Mouse (Mus musculus) hindbrain, embryonic 13.5 days (tissue): Measurements from ENCODE around the gene Ccdc51. TPM values are rescaled to one million over a fixed set of nuclear protein-coding genes. Genes with fewer than 3 reads are reported as not detected.

Source experiments
- ATAC-seq: fragments of 200-750 bp; cut with Nextera tagmentation; 2 replicates; pipeline ENCODE4 v1.8.0; 2017; ENCODE audit warnings: moderate TSS enrichment; ENCODE audit not compliant: low FRiP score
- H3K27ac ChIP-seq: fragments of 300-500 bp; sonication (generic); 2 replicates; pipeline ENCODE4 v1.5.1; 2015; ENCODE audit warnings: inconsistent platforms, mild to moderate bottlenecking, moderate library complexity
- H3K27me3 ChIP-seq: fragments of 300-500 bp; sonication (generic); 2 replicates; pipeline ENCODE4 v1.6.1; 2015; ENCODE audit warnings: mild to moderate bottlenecking, inconsistent platforms
- H3K36me3 ChIP-seq: fragments of 300-500 bp; sonication (generic); 2 replicates; pipeline ENCODE4 v1.6.1; 2015; ENCODE audit warnings: mild to moderate bottlenecking, inconsistent platforms
- H3K4me1 ChIP-seq: fragments of 300-500 bp; sonication (generic); replicated peaks from 2 replicates; pipeline ENCODE4 v1.6.1; 2015; ENCODE audit warnings: inconsistent platforms
- H3K4me2 ChIP-seq: fragments of 300-500 bp; sonication (generic); 2 replicates; pipeline ENCODE4 v1.6.1; 2015; ENCODE audit warnings: inconsistent platforms, mild to moderate bottlenecking, moderate library complexity
- H3K4me3 ChIP-seq: fragments of 300-500 bp; sonication (generic); 2 replicates; pipeline ENCODE4 v1.5.1; 2015; ENCODE audit warnings: mild to moderate bottlenecking, inconsistent platforms
- H3K9ac ChIP-seq: fragments of 300-500 bp; sonication (generic); 2 replicates; pipeline ENCODE4 v1.6.1; 2015; ENCODE audit warnings: mild to moderate bottlenecking, inconsistent platforms
- H3K9me3 ChIP-seq: fragments of 300-500 bp; sonication (generic); 2 replicates; pipeline ENCODE4 v1.6.1; 2016; ENCODE audit warnings: inconsistent platforms
- WGBS: fragments of 180-500 bp; shearing (Covaris S2); methylation state at CpG from one replicate; pipeline ENCODE4 v1.1.7; 2015; 5-methylcytosine and 5-hydroxymethylcytosine counted together
- polyA plus RNA-seq: library from polyadenylated mRNA; unstranded; fragments of >200 nt; fragmentation: Nextera tagmentation; extraction: Ambion mirVana; gene quantifications from 2 replicates; pipeline ENCODE4 v1.2.1, GENCODE M21; 2015

Gene Ccdc51
- polyA plus RNA-seq, 1 experiment from 2014 or later: 14.7 TPM

DNA sequence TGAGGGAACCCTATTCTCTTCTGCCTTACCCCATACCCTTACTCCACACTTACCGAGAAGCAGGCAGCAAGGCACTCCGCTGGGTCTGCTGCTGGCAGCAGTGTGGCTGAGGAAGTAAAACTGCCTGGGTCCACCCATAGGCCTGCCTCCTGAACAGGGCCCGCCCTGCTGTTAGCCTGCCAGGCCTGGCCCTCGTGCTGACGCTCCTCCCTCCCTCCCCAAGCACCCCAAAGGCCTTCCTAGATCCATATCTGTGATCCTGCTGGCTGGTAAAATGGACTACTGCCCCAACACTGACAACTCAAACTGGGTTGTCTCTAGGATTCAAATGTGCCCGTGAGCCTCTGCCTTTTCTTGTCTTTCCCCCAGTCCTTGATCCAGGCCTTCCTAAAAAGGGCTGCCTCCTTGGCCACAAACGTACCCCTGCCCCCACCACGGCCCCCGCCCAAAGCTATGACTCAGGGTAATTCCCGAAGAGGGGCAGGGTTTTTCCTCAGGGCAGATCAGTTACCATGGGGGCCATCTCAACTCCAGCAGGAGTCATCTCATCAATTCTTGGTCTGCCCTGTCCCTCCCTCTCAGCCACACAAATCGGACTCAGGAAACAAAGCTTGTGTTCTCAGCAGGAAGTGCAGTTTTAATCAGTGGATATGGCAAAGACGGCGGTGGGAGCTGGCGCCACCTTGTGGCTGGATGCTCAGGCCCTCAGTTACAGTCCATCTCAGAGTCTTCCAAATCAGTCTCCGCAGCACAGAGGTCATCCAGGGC is 23.0 kb upstream of the Ccdc51 start, which contains the start of gene Trex1:
TSS of gene Trex1 (minus strand) at position 599 of the 768 bp plus-strand sequence.
- Histone ChIP-seq H3K27me3 (no peaks in the 10 kb centered on the region), H3K9ac (peak within 1 kb of the TSS; percentile 73), H3K4me3 (peak within 1 kb of the TSS; percentile 33), H3K27ac (peak within 1 kb of the TSS; percentile 89), H3K36me3 (peaks cover 67% of the 10 kb centered on the region), H3K4me1 (peaks cover 28% of the 10 kb centered on the region), H3K4me2 (peak within 1 kb of the TSS; percentile 59), H3K9me3 (no peaks in the 10 kb centered on the region)
- 27% methylated on average over 15 of the region's 15 CpGs for WGBS
- ATAC-seq: peak; percentile 58

DNA sequence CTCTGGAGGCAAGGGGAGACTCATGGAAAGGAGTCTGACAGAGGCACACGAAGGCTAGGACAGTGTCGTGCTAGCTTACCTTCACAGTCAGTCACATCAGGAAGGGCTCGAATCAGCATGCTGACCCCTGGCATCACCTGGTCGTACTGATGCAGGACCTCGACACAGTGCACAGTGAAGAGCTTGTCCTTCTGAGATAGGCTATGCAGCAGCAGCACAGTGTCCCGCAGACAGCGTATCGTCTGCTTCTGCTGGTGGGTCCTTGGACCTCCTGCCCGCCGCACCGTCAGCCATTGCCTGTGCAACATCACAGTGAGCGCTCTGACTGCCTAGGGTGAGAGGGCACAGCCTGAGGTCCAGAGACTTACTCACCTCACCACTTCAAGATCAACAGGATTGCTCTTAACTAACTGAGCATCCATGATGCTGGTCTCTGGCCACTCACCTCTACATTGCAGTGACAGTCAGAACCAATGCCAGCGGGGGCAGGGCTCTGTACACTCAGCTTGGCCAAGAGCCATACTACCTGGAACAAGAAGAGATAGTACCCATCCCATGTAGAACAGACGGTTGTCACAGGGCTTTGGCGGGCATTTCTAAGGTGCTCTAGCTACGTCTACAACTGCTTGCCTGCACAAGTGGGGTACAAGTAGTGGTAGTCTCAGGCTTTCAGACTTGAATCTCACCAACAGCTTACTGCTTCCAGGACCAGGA is 22.0 kb upstream of the Ccdc51 start:
- Histone ChIP-seq H3K27ac (0 out of 2 replicates have a peak overlapping the region, but pooled peaks have one; percentile 36), H3K9me3 (no peaks in the 10 kb centered on the region), H3K9ac (no peak overlapping the region), H3K4me2 (no peak overlapping the region), H3K36me3 (peaks cover 78% of the 10 kb centered on the region), H3K27me3 (no peaks in the 10 kb centered on the region), H3K4me3 (no peak overlapping the region), H3K4me1 (peaks cover 21% of the 10 kb centered on the region)
- 92% methylated on average over 16 of the region's 16 CpGs for WGBS
- ATAC-seq: no peak

DNA sequence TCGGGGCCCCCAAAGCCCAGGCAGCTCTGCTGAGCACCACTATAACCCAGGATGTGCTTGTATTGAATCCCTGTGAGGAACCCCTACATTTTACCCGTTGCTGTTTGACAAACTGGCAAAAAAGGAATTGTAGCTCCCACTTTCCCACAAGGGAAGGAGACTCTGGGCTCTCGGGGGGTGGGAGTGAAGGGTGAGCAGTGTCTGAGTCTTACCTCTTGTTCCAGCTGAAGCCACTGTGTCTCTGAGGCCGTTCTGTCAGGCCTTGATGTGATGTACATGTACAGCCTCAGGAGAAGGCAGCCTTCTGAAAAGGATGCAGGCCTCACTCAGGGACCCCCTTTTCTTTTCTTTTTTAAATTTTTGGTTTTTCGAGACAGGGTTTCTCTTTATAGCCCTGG is 21.4 kb upstream of the Ccdc51 start:
- Histone ChIP-seq H3K4me2 (no peak overlapping the region), H3K9me3 (no peaks in the 10 kb centered on the region), H3K9ac (no peak overlapping the region), H3K27me3 (no peaks in the 10 kb centered on the region), H3K36me3 (peaks cover 83% of the 10 kb centered on the region), H3K27ac (no peak overlapping the region), H3K4me3 (no peak overlapping the region), H3K4me1 (peaks cover 17% of the 10 kb centered on the region)
- no peak for ATAC-seq
- WGBS: 93% methylated on average over 5 of the region's 5 CpGs

DNA sequence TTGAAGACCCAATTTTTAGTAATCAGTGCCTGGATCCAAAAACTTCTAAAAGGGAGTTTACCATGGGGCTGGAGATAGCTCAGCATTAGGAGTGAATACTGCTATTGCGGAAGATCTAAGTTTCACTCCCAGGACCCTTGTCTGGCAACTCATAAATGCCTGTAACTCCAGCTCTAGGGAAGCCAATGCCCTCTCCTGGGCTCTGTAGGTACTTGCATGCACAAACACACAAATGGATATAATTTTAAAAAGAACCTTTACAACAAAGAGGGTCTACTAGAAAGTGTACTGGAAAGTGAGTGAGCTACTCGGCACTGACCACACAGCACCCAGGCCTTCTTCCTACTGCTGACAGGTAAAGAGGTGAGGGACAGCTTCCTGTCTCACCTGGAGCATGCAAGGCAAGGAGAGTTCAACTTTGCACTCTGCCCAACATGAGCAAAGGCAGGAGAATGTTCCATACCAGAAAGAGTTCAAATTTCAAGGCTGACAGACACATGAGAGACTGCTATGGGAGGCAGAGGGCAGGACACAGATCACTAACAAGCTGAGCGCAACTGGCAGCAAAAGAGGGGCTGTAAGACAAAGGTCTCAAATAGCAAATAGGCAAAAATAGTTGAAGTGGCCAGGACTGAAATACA is 14.1 kb upstream of the Ccdc51 start:
- no peaks in the 10 kb centered on the region for H3K9me3 ChIP-seq
- peaks cover 86% of the 10 kb centered on the region for H3K36me3 ChIP-seq
- 94% methylated on average over 3 of the region's 3 CpGs for WGBS
- ATAC-seq: no peak
- H3K27ac ChIP-seq: no peak overlapping the region
- H3K27me3 ChIP-seq: no peaks in the 10 kb centered on the region
- no peak overlapping the region for H3K9ac ChIP-seq
- H3K4me1 ChIP-seq: peaks cover 18% of the 10 kb centered on the region
- no peak overlapping the region for H3K4me2 ChIP-seq
- no peak overlapping the region for H3K4me3 ChIP-seq

DNA sequence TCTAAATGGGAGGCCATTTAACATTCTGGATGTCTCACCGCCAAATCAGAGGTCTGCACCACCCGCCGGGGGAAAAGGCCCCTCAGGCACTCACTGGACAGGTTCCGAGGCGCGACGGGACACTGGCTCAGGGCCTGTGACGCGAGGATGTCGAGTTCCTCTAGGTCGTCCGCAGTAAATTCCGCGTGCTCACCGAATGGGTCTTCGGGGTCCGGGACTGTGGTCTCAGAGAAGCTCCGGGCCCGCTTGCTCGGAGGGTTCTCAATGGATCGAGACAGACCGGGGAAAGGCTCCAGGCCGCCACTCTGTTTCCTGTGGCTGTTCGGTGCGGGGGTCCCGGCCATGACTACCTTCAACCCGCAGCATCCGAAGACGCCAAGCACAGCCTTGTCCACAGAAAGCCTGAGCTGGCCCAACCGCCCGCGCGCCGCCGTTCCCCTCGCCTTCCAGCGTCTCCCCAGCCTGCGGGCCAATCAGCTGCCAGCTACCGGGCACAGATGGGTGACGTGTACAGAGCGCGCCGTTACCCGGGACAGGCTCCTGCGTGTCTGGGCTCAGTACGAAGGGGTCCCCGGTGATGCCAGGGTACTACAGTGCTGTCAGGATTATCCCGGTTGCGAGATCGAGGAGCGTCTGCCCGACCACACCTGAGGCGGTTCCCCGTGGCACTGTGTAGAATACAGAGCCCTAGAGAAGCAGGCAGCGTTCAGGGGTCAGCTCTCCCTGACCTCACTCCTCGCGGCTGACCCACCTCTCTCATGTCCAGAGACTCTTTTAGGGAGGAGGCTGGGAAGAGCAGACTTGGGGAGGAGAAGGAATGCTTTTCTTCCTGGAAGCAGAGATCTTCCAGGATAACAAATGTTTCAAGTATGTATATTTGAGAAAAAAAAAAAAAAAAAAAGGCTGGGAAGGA is 8.4 kb upstream of the Ccdc51 start, which contains the start of gene Atrip:
TSS of gene Atrip (minus strand) at position 464 of the 913 bp plus-strand sequence.
- no peaks in the 10 kb centered on the region for H3K27me3 ChIP-seq
- peaks cover 40% of the 10 kb centered on the region for H3K36me3 ChIP-seq
- no peaks in the 10 kb centered on the region for H3K9me3 ChIP-seq
- H3K4me2 ChIP-seq: peak within 1 kb of the TSS; percentile 95
- peak; percentile 98 for ATAC-seq
- under 1% methylated on average over 57 of the region's 57 CpGs for WGBS
- H3K27ac ChIP-seq: peak within 1 kb of the TSS; percentile 88
- peaks cover 29% of the 10 kb centered on the region for H3K4me1 ChIP-seq
- peak within 1 kb of the TSS; percentile 88 for H3K9ac ChIP-seq
- H3K4me3 ChIP-seq: peak within 1 kb of the TSS; percentile 70

DNA sequence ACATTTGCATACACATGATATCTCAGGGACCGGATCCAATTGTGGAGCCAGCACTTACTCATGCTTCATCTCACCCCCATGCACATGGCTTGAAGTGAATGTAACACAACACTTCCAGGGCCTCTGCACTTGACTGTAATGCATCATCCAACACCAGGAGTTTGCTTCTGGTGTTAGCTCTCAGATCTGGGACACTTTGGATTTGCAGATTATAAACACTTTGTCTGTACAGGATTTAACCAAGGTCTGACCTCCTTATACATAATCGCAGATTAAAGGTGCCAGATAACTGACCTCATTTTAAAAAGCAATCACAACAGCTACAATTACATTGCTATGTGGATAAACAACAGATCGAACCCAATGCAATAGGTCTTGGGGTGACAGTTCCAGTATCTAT is 1.8 kb upstream of the Ccdc51 start:
- Histone ChIP-seq H3K4me3 (0 out of 2 replicates have a peak overlapping the region, but pooled peaks have one; percentile 81), H3K27me3 (no peaks in the 10 kb centered on the region), H3K27ac (no peak overlapping the region), H3K4me2 (peak overlapping the region; percentile 96; the same call in 1 of the 2 replicates), H3K9me3 (no peaks in the 10 kb centered on the region), H3K36me3 (peaks cover 28% of the 10 kb centered on the region), H3K9ac (no peak overlapping the region; the same call in 1 of the 2 replicates), H3K4me1 (peaks cover 26% of the 10 kb centered on the region)
- WGBS: 96% methylated on average over 3 of the region's 3 CpGs
- ATAC-seq: no peak

DNA sequence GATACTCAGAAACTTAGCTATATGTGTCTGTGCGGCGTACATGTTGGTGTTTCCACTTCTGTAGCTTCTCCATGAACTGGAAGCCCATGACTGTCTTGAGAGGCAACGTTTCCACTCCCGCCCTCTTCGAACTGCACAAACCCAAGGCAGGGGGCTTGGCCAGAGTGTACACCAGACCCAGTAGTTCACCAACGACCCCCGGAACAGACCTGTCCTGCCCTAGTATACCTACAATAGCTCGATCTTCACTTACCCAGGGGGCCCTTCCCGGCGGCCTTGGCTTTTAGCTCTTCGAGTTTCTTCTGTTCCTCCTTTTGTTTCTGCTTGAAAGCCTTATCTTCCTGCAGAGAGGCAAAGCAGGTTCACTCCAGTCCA is 557 bp upstream of the Ccdc51 start:
- 6% methylated on average over 11 of the region's 11 CpGs for WGBS
- Histone ChIP-seq H3K4me1 (peaks cover 26% of the 10 kb centered on the region), H3K4me2 (peak overlapping the region; percentile 96), H3K9ac (peak overlapping the region; percentile 91), H3K27me3 (no peaks in the 10 kb centered on the region), H3K4me3 (peak overlapping the region; percentile 81), H3K36me3 (peaks cover 28% of the 10 kb centered on the region), H3K27ac (peak overlapping the region; percentile 82), H3K9me3 (no peaks in the 10 kb centered on the region)
- ATAC-seq: peak; percentile 58

DNA sequence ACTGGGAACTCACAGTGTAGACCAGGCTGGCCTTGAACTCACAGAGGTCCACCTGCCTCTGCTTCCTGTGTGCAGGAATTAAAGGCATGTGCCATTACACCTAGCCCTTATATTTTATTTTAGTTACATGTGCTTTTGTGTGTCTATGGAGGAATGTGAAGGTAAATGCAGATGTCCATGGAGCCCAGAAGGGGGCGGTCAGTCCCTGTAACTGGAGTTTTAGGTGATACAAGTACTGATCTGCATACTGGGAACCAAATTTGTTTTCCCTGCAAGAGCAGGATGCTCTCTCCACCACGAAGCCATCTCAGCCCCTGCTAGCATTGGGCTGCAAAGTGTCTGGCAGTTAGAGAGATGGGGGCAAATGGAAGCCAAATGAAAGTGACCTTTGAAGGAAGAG is 2.6 kb downstream of the Ccdc51 start:
- no peak overlapping the region for H3K27ac ChIP-seq
- H3K36me3 ChIP-seq: peaks cover 23% of the 10 kb centered on the region
- no peaks in the 10 kb centered on the region for H3K9me3 ChIP-seq
- no peak for ATAC-seq
- no peak overlapping the region for H3K4me3 ChIP-seq
- peaks cover 36% of the 10 kb centered on the region for H3K4me1 ChIP-seq
- H3K4me2 ChIP-seq: no peak overlapping the region
- 15% methylated on average over 2 of the region's 2 CpGs for WGBS
- no peaks in the 10 kb centered on the region for H3K27me3 ChIP-seq
- H3K9ac ChIP-seq: no peak overlapping the region

DNA sequence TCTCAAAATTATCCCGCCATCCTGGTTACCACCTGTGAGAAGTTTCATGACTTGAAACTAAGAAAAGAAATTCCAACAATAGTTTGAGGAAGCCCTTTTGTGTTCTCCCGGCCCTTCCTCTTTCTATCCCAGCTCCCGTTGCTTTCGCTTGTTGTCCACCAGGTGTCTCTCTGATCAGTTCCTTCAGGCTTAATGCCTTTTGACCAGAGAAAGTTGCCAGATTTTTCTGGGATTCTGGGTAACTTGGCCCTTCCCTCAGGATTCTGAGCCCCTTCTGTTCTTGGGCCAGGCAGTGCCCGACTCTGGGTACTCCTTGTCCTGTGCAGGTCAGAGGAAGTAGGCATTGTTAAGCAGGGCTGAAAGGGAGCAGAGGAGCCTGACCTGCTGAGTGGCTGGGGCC is 5.7 kb downstream of the Ccdc51 start:
- peaks cover 35% of the 10 kb centered on the region for H3K36me3 ChIP-seq
- H3K27ac ChIP-seq: 0 out of 2 replicates have a peak overlapping the region, but pooled peaks have one; percentile 23
- H3K27me3 ChIP-seq: no peaks in the 10 kb centered on the region
- ATAC-seq: no peak
- 0 out of 2 replicates have a peak overlapping the region, but pooled peaks have one; percentile 2 for H3K9ac ChIP-seq
- peaks cover 18% of the 10 kb centered on the region for H3K4me1 ChIP-seq
- WGBS: 17% methylated on average over 5 of the region's 5 CpGs
- H3K9me3 ChIP-seq: no peaks in the 10 kb centered on the region
- H3K4me3 ChIP-seq: no peak overlapping the region
- no peak overlapping the region for H3K4me2 ChIP-seq

DNA sequence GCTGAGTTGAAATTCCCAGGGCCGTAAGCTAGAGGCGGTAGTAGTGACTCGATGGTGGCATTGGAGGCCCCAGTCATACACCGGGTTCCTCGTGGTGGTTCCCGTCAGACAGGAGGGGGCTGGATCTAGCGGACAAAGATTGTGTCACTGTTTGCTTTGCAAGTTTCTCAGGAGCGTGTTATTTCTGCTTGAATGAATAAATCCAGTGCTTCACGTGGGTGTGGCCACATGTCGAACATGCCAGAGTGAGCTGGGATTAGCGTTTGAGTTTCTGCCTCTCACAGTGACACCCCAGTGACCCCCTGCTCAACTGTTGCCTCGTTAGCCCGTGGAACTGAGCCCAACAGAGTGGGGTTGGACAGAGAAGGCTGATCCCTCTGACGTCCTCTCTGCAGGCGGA is 8.2 kb downstream of the Ccdc51 start:
- H3K4me2 ChIP-seq: no peak overlapping the region
- 63% methylated on average over 15 of the region's 15 CpGs for WGBS
- H3K9me3 ChIP-seq: no peaks in the 10 kb centered on the region
- no peak overlapping the region for H3K9ac ChIP-seq
- no peak overlapping the region for H3K27ac ChIP-seq
- ATAC-seq: no peak
- no peaks in the 10 kb centered on the region for H3K27me3 ChIP-seq
- peaks cover 35% of the 10 kb centered on the region for H3K36me3 ChIP-seq
- no peak overlapping the region for H3K4me3 ChIP-seq
- peaks cover 26% of the 10 kb centered on the region for H3K4me1 ChIP-seq

DNA sequence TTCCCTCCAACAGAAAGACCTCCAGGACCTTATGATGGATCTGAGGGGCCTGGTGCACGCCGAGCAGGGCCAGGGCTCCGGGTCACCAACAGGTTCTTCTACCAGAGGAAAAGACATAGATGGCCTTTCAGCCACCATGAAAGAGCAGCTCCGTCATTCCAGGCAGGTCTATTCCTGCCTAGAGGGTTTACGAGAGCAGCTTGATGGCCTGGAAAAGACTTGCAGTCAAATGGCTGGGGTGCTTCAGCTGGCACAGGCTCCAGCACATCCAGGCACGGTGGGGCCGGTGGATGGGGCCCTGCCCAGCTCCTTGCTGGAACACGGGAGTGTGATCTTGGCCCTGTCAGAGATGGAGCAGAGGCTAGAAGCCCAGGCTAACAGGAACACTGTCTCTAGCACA is 9.5 kb downstream of the Ccdc51 start:
- no peak for ATAC-seq
- Histone ChIP-seq H3K27me3 (no peaks in the 10 kb centered on the region), H3K4me1 (peaks cover 32% of the 10 kb centered on the region), H3K4me2 (no peak overlapping the region), H3K9ac (no peak overlapping the region), H3K4me3 (no peak overlapping the region), H3K9me3 (no peaks in the 10 kb centered on the region), H3K27ac (no peak overlapping the region), H3K36me3 (peaks cover 35% of the 10 kb centered on the region)
- 91% methylated on average over 8 of the region's 8 CpGs for WGBS
